Mouse (Mus musculus) ovary, adult 2 months (tissue): Measurements from ENCODE around the gene Gpr55. TPM values are rescaled to one million over a fixed set of nuclear protein-coding genes. Genes with fewer than 3 reads are reported as not detected.

Experiments used
- polyA plus RNA-seq: library from polyadenylated mRNA; depleted of rRNA; stranded (reverse); fragments of >200 nt; gene quantifications from 2 replicates; pipeline ENCODE4 v1.2.3, GENCODE M21; 2012; rRNA removed

The Gpr55 gene
- polyA plus RNA-seq = 0.26 and 0.27 TPM in 2 replicates

GRCm38 (mm10) chr1:85960873-85961272 is at the start of gene Gpr55:
TSS of gene Gpr55 (minus strand) at chr1:85961007.

DNA sequence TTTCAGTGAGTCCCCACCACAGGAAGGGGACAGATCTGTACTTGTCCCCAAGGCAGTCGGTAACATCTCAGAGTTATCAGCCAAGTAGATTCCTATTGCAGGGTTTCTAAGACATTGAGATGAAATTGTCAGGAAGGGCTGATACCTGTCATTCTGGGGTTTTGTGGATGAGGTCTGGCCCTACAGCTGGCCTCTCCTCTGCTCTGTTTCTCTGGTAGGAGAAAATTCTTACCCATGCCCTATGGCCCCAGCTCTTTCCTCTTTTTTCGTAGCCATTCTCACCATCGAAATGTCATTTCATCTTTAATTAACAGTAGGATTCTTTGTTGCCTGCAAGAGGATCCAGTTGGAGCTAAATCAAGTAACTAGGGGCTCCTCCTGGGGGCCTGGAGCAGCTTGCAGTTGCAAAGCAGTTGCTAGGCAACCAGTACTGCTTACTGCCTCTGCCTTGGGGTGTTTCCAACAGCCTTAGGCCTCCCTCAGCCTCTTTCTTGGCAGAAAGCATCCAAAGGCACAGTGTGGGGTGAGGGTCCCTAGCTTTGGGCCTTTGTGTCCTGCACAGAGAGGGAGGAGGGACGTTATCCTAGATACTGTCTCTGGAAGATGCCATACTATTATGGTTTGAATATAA is 32.6 kb downstream of the Gpr55 start, which contains the start of gene 4933407L21Rik:
Gene 4933407L21Rik (plus strand): TSS at position 427 of the 631 bp plus-strand sequence.

GRCm38 (mm10) chr1:85894231-85894747 is 66.5 kb downstream of the Gpr55 start, which contains the start of gene Itm2c:
TSS of gene Itm2c (plus strand) at chr1:85894281.

Other genes with a start within 250 kb of the Gpr55 start
- 0.36 and 1.4 TPM in 2 replicates for gene A630001G21Rik, start 182.4 kb downstream of the Gpr55 start, polyA plus RNA-seq
- 45.8 and 57.7 TPM in 2 replicates for gene Cab39, start 167.6 kb downstream of the Gpr55 start, polyA plus RNA-seq
- 394 and 495 TPM in 2 replicates for gene Itm2c, start 66.7 kb downstream of the Gpr55 start, polyA plus RNA-seq
- gene 4933407L21Rik, start 32.5 kb downstream of the Gpr55 start, polyA plus RNA-seq = 0.40 and 0.45 TPM in 2 replicates
- not detected in 2 replicates for gene Spata3, start 55.8 kb upstream of the Gpr55 start, polyA plus RNA-seq
- 2.0 and 4.4 TPM in 2 replicates for gene 2810459M11Rik, start 84.9 kb upstream of the Gpr55 start, polyA plus RNA-seq
- 59.8 and 75.1 TPM in 2 replicates for gene Psmd1, start 103.4 kb upstream of the Gpr55 start, polyA plus RNA-seq
- gene Htr2b, start 151.0 kb upstream of the Gpr55 start, polyA plus RNA-seq = 0.25 and 0.84 TPM in 2 replicates
- gene Gm21972, start 172.6 kb upstream of the Gpr55 start, polyA plus RNA-seq = 0.34 TPM in 1 of 2 replicates, not detected in the other
- gene Armc9, start 193.8 kb upstream of the Gpr55 start, polyA plus RNA-seq = 10.4 and 10.8 TPM in 2 replicates